Mouse (Mus musculus) ovary, adult 10 weeks (tissue): ENCODE measurements around the gene Actr1b. TPM values are rescaled to one million over a fixed set of nuclear protein-coding genes. Genes with fewer than 3 reads are reported as not detected.

Experiments
- polyA plus RNA-seq: library from polyadenylated mRNA; stranded (reverse); fragments of 350-450 nt; fragmentation: Illumina TruSeq; extraction: RNeasy Lipid Tissue Mini Kit (QIAGEN cat#74804); gene quantifications from one replicate; pipeline ENCODE4 v1.2.3, GENCODE M21; 2014

Actr1b gene
- polyA plus RNA-seq, result 9.0 TPM

GRCm38 (mm10) chr1:36714311-36714710 lies at the start of gene Actr1b:
Gene Actr1b (minus strand): TSS chr1:36714422.

GRCm38 (mm10) chr1:36761568-36761967 lies 47.3 kb upstream of the Actr1b start, which contains the start of gene Zap70:
Gene Zap70 (plus strand): TSS chr1:36761798.

GRCm38 (mm10) chr1:36709854-36710280 lies 4.4 kb downstream of the Actr1b start, which contains the start of gene 4933424G06Rik:
Gene 4933424G06Rik (plus strand): TSS chr1:36710149.

GRCm38 (mm10) chr1:36691271-36692155 lies 22.7 kb downstream of the Actr1b start, which contains the start of gene Cox5b:
Gene Cox5b (plus strand): TSS chr1:36691449.

GRCm38 (mm10) chr1:36682620-36683355 lies 31.4 kb downstream of the Actr1b start, which contains the start of gene Fam178b:
Gene Fam178b (minus strand): TSS chr1:36683183.

Other genes with a start within 250 kb of the Actr1b start
- 2.5 TPM for gene Cnnm4, start 242.8 kb downstream of the Actr1b start, polyA plus RNA-seq
- gene Cnnm3, start 202.6 kb downstream of the Actr1b start, polyA plus RNA-seq, result 11.2 TPM
- 1.1 TPM for gene Ankrd23, start 177.5 kb downstream of the Actr1b start, polyA plus RNA-seq
- gene Gm42417, start 175.0 kb downstream of the Actr1b start, polyA plus RNA-seq, result not detected
- 2.0 TPM for gene Ankrd39, start 167.0 kb downstream of the Actr1b start, polyA plus RNA-seq
- gene Sema4c, start 156.1 kb downstream of the Actr1b start, polyA plus RNA-seq, result 2.7 TPM
- gene Fam178b, start 31.2 kb downstream of the Actr1b start, polyA plus RNA-seq, result not detected
- 53.0 TPM for gene Cox5b, start 23.0 kb downstream of the Actr1b start, polyA plus RNA-seq
- gene 4933424G06Rik, start 4.3 kb downstream of the Actr1b start, polyA plus RNA-seq, result not detected
- not detected for gene Zap70, start 47.4 kb upstream of the Actr1b start, polyA plus RNA-seq
- 81.4 TPM for gene Tmem131, start 229.2 kb upstream of the Actr1b start, polyA plus RNA-seq